7 mouse cellular contexts compared by ENCODE assay signal in genomic region chr8:92960451-92960911, GRCm38 (mm10). TPM values are rescaled to one million over a fixed set of nuclear protein-coding genes. Genes with fewer than 3 reads are reported as not detected.
A peak's percentile ranks its signal among the peaks of the same experiment; 100 is the strongest.
DNase-seq lines count a peak whose midpoint lies in the region; ATAC-seq and TF ChIP-seq lines count a peak whose summit lies in the region.

No protein-coding gene starts in this region.

- TF ChIP-seq CTCF in lung, postnatal 0 days (IDR thresholded peaks at IDR 0.05): no peak
- TF ChIP-seq CTCF in lung, adult 2 months (IDR thresholded peaks at IDR 0.05; ENCODE audit: insufficient read depth, low read length): no peak

- no peak overlapping the region for H3K27ac ChIP-seq in lung, postnatal 0 days (ENCODE audit: low read length)
- no peak overlapping the region for H3K27ac ChIP-seq in embryonic facial prominence, embryonic 14.5 days (replicated peaks; ENCODE audit: low read depth, low read length)
- H3K27ac ChIP-seq in hindbrain, embryonic 16.5 days (ENCODE audit: low read depth, low read length): no peak overlapping the region
- H3K27ac ChIP-seq in neural tube, embryonic 14.5 days (ENCODE audit: low read depth, low read length): no peak overlapping the region

- DNase-seq in lung, postnatal 0 days (ENCODE audit: low spot score): no peak
- no peak for DNase-seq in lung, adult 2 months
- peak; percentile 17 for DNase-seq in embryonic facial prominence, embryonic 14.5 days (ENCODE audit: low spot score)
- DNase-seq in urinary bladder, adult 2 months (ENCODE audit: low spot score): no peak
- DNase-seq in left cerebral cortex, adult 11 months (ENCODE audit: low spot score): no peak

- H3K27me3 ChIP-seq in lung, postnatal 0 days (replicated peaks; ENCODE audit: insufficient read depth, low read length): peaks cover 33% of the 10 kb centered on the region
- H3K27me3 ChIP-seq in embryonic facial prominence, embryonic 14.5 days (replicated peaks; ENCODE audit: control insufficient read depth, insufficient read depth, low read length): peaks cover 44% of the 10 kb centered on the region
- H3K27me3 ChIP-seq in hindbrain, embryonic 16.5 days (replicated peaks; ENCODE audit: control insufficient read depth, insufficient read depth, low read length): peaks cover 32% of the 10 kb centered on the region
- peaks cover 26% of the 10 kb centered on the region for H3K27me3 ChIP-seq in neural tube, embryonic 14.5 days (ENCODE audit: control insufficient read depth, insufficient read depth, low read length)

- peak overlapping the region; percentile 56 for H3K4me2 ChIP-seq in lung, postnatal 0 days (replicated peaks; ENCODE audit: low read depth, low read length)
- peak overlapping the region; percentile 90 for H3K4me2 ChIP-seq in embryonic facial prominence, embryonic 14.5 days (ENCODE audit: low read depth, low read length)
- H3K4me2 ChIP-seq in hindbrain, embryonic 16.5 days (ENCODE audit: low read length): peak overlapping the region; percentile 94
- peak overlapping the region; percentile 55 for H3K4me2 ChIP-seq in neural tube, embryonic 14.5 days (ENCODE audit: low read depth, low read length)

- H3K36me3 ChIP-seq in lung, postnatal 0 days (ENCODE audit: insufficient read depth, low read length): no peaks in the 10 kb centered on the region
- no peaks in the 10 kb centered on the region for H3K36me3 ChIP-seq in embryonic facial prominence, embryonic 14.5 days (ENCODE audit: control insufficient read depth, insufficient read depth, low read length)
- H3K36me3 ChIP-seq in hindbrain, embryonic 16.5 days (ENCODE audit: control insufficient read depth, insufficient read depth, low read length): no peaks in the 10 kb centered on the region
- no peaks in the 10 kb centered on the region for H3K36me3 ChIP-seq in neural tube, embryonic 14.5 days (ENCODE audit: control insufficient read depth, insufficient read depth, low read length)

- H3K9ac ChIP-seq in lung, postnatal 0 days (replicated peaks; ENCODE audit: low read depth): no peak overlapping the region
- H3K9ac ChIP-seq in embryonic facial prominence, embryonic 14.5 days (ENCODE audit: low read depth, low read length): peak overlapping the region; percentile 55
- H3K9ac ChIP-seq in hindbrain, embryonic 16.5 days (ENCODE audit: low read depth, low read length): peak overlapping the region; percentile 59
- H3K9ac ChIP-seq in neural tube, embryonic 14.5 days (replicated peaks; ENCODE audit: low read depth, low read length): 0 out of 2 replicates have a peak overlapping the region, but pooled peaks have one; percentile 30

- TF ChIP-seq POLR2A in lung, adult 2 months (IDR thresholded peaks at IDR 0.05; ENCODE audit: borderline replicate concordance, extremely low read depth, low read depth, low read length): no peak

- no peaks in the 10 kb centered on the region for H3K9me3 ChIP-seq in lung, postnatal 0 days (ENCODE audit: low read length)
- no peaks in the 10 kb centered on the region for H3K9me3 ChIP-seq in embryonic facial prominence, embryonic 14.5 days (ENCODE audit: control insufficient read depth, low read length)
- no peaks in the 10 kb centered on the region for H3K9me3 ChIP-seq in hindbrain, embryonic 16.5 days (ENCODE audit: control insufficient read depth, low read length)
- H3K9me3 ChIP-seq in neural tube, embryonic 14.5 days (ENCODE audit: control insufficient read depth, low read length): no peaks in the 10 kb centered on the region

- H3K4me3 ChIP-seq in lung, postnatal 0 days (ENCODE audit: low read depth, low read length): peak overlapping the region; percentile 18; the same call in 1 of the 2 replicates
- no peak overlapping the region for H3K4me3 ChIP-seq in lung, adult 2 months (replicated peaks; ENCODE audit: extremely low read depth, low read depth, low read length)
- H3K4me3 ChIP-seq in embryonic facial prominence, embryonic 14.5 days (ENCODE audit: low read depth, low read length): peak overlapping the region; percentile 43
- H3K4me3 ChIP-seq in hindbrain, embryonic 16.5 days (ENCODE audit: low read length): peak overlapping the region; percentile 49
- peak overlapping the region; percentile 32 for H3K4me3 ChIP-seq in neural tube, embryonic 14.5 days (ENCODE audit: low read depth, low read length)

- H3K4me1 ChIP-seq in lung, postnatal 0 days (ENCODE audit: insufficient read depth, low read depth, low read length): no peaks in the 10 kb centered on the region
- H3K4me1 ChIP-seq in lung, adult 2 months (ENCODE audit: control insufficient read depth, insufficient read depth, low read length): no peaks in the 10 kb centered on the region
- H3K4me1 ChIP-seq in embryonic facial prominence, embryonic 14.5 days (ENCODE audit: control insufficient read depth, insufficient read depth, low read length): peaks cover 6% of the 10 kb centered on the region; the same call in 1 of the 2 replicates
- H3K4me1 ChIP-seq in hindbrain, embryonic 16.5 days (ENCODE audit: control insufficient read depth, insufficient read depth, low read depth, low read length): peaks cover 7% of the 10 kb centered on the region
- H3K4me1 ChIP-seq in neural tube, embryonic 14.5 days (ENCODE audit: control insufficient read depth, insufficient read depth, low read length): peaks cover 10% of the 10 kb centered on the region

- peak; percentile 41 for ATAC-seq in lung, postnatal 0 days
- peak; percentile 60; the same call in 1 of the 2 replicates for ATAC-seq in embryonic facial prominence, embryonic 14.5 days (ENCODE audit: low read depth)
- ATAC-seq in hindbrain, embryonic 16.5 days: no peak
- no peak; the same call in 1 of the 2 replicates for ATAC-seq in neural tube, embryonic 14.5 days (ENCODE audit: low read depth)

- WGBS in lung, postnatal 0 days: 2% methylated on average over 42 of the region's 42 CpGs
- 2% methylated on average over 42 of the region's 42 CpGs for WGBS in lung, adult 2 months
- 1% methylated on average over 16 of the region's 42 CpGs for WGBS in embryonic facial prominence, embryonic 14.5 days
- WGBS in hindbrain, embryonic 16.5 days: under 1% methylated on average over 33 of the region's 42 CpGs
- 0% methylated on average over 33 of the region's 42 CpGs for WGBS in neural tube, embryonic 14.5 days

- TF ChIP-seq EP300 in lung, postnatal 0 days (IDR thresholded peaks at IDR 0.05): no peak

RNA-seq across cellular contexts. Expression of gene Slc6a2, which starts 0.6 kb away (rescaled TPM):
- polyA plus RNA-seq in lung, postnatal 0 days (2015; fragmentation: Nextera tagmentation; extraction: Ambion mirVana): 0.63 and 0.93 TPM in 2 replicates
- polyA plus RNA-seq in lung, adult 2 months (2012; rRNA removed): 10.9 and 13.6 TPM in 2 replicates
- 1.00 and 1.7 TPM in 2 replicates for polyA plus RNA-seq in embryonic facial prominence, embryonic 14.5 days (2014; fragmentation: Nextera tagmentation; extraction: Ambion mirVana)
- polyA plus RNA-seq in hindbrain, embryonic 16.5 days (2015; fragmentation: Nextera tagmentation; extraction: Ambion mirVana): 2.7 and 5.3 TPM in 2 replicates
- 0.05 TPM in 1 of 2 replicates, not detected in the other for polyA plus RNA-seq in neural tube, embryonic 14.5 days (2014; fragmentation: Nextera tagmentation; extraction: Ambion mirVana)
- polyA plus RNA-seq in urinary bladder, adult 2 months (2012; rRNA removed): 0.87 and 1.1 TPM in 2 replicates

RNA-seq across cellular contexts. Expression of gene Capns2, which starts 59.3 kb away (rescaled TPM):
- polyA plus RNA-seq in lung, postnatal 0 days (2015; fragmentation: Nextera tagmentation; extraction: Ambion mirVana): 0.13 TPM in 1 of 2 replicates, not detected in the other
- polyA plus RNA-seq in lung, adult 2 months (2012; rRNA removed): 9.6 TPM in 1 of 2 replicates, not detected in the other
- polyA plus RNA-seq in embryonic facial prominence, embryonic 14.5 days (2014; fragmentation: Nextera tagmentation; extraction: Ambion mirVana): 17.6 and 17.9 TPM in 2 replicates
- 0.46 TPM in 1 of 2 replicates, not detected in the other for polyA plus RNA-seq in hindbrain, embryonic 16.5 days (2015; fragmentation: Nextera tagmentation; extraction: Ambion mirVana)
- polyA plus RNA-seq in neural tube, embryonic 14.5 days (2014; fragmentation: Nextera tagmentation; extraction: Ambion mirVana): 0.42 and 0.63 TPM in 2 replicates
- 1.1 and 1.5 TPM in 2 replicates for polyA plus RNA-seq in urinary bladder, adult 2 months (2012; rRNA removed)

Comparison
In these comparisons a context has a peak if more than half of its experiments do, and no peak if none do; other contexts are left out.
1. ATAC-seq: peak in lung, postnatal 0 days (single experiment) and embryonic facial prominence, embryonic 14.5 days (single experiment); none in hindbrain, embryonic 16.5 days (single experiment) and neural tube, embryonic 14.5 days (single experiment).
2. Peak in every context shown above with its lines, with median percentiles within 50 percentile points of each other: H3K4me2 ChIP-seq.